Mouse (Mus musculus) layer of hippocampus, adult 6 months (tissue): ENCODE data around the gene Fndc9. TPM values are rescaled to one million over a fixed set of nuclear protein-coding genes. Genes with fewer than 3 reads are reported as not detected.

Experiments used
- long read RNA-seq, 2 experiments: library from polyadenylated mRNA; unstranded; transcript quantifications; one replicate each; pipeline ENCODE4 v2.0.0; 2019 to 2020
- polyA plus RNA-seq: library from polyadenylated mRNA; unstranded; fragments of <200 nt; fragmentation: Nextera tagmentation; gene quantifications from 2 replicates; pipeline ENCODE4 v1.2.3, GENCODE M21; 2021

The Fndc9 gene
- polyA plus RNA-seq, result 3.1 and 4.0 TPM in 2 replicates
- long read RNA-seq, experiment 1, partial matches to known transcripts, result 0 of 1 reads
- long read RNA-seq, experiment 1, other reads (novel, unspliced or antisense), result 0 of 1 reads
- long read RNA-seq, experiment 2, transcript Fndc9-201 (2 exons, 2,290 nt), result major isoform, 8 of 19 reads
- long read RNA-seq, experiment 2, partial matches to known transcripts, result 0 of 19 reads
- long read RNA-seq, experiment 2, other reads (novel, unspliced or antisense), result 11 of 19 reads

DNA sequence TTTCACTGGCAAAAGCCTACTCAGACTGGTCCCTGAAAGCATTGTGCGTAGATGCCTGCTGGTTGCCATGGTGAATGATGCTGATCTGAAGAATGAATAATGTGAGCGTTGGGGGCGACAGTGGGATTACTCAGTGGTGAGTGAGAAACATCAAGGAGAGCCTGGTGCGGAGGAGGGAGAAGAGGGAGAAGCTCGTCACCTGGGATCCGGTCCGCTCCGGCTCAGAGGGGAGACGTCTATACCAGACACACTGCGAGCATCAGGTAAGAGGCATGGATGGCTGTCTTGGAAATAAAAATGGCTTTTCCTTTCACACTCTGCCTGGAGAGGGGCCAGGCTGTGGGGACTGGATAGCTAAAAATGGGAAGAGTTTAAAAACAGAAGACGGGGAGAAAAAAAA, at the start of gene Fndc9:
Fndc9 (plus strand) TSS at position 198 of the 400 bp plus-strand sequence.

Other genes with a start within 250 kb of the Fndc9 start
- gene Gm12166, start 183.2 kb upstream of the Fndc9 start, polyA plus RNA-seq, result 13.5 and 14.5 TPM in 2 replicates
- gene Adam19, start 179.5 kb upstream of the Fndc9 start, polyA plus RNA-seq, result 0.90 and 1.0 TPM in 2 replicates
- 3.0 and 3.5 TPM in 2 replicates for gene Nipal4, start 69.0 kb upstream of the Fndc9 start, polyA plus RNA-seq
- gene Cyfip2, start 77.3 kb downstream of the Fndc9 start, polyA plus RNA-seq, result 202 and 227 TPM in 2 replicates
- 0.10 and 0.21 TPM in 2 replicates for gene Itk, start 154.0 kb downstream of the Fndc9 start, polyA plus RNA-seq
- not detected in 2 replicates for gene Fam71b, start 161.0 kb downstream of the Fndc9 start, polyA plus RNA-seq
- gene Med7, start 201.4 kb downstream of the Fndc9 start, polyA plus RNA-seq, result 36.1 and 39.2 TPM in 2 replicates
- gene Havcr2, start 219.4 kb downstream of the Fndc9 start, polyA plus RNA-seq, result 1.4 TPM in 2 replicates